Mouse (Mus musculus) thymus, adult 2 months (tissue): ENCODE results near the gene Pnp2.

Experiments
- CTCF ChIP-seq: fragments of 200-500 bp; IDR thresholded peaks from 2 replicates; pipeline ENCODE4 v1.5.1; 2012; ENCODE audit warnings: mild to moderate bottlenecking, control low read depth, low read length, moderate library complexity, borderline replicate concordance; ENCODE audit not compliant: control insufficient read depth, poor library complexity, insufficient read depth; ENCODE audit errors: extremely low read depth
- POLR2A ChIP-seq: fragments of 200-500 bp; IDR thresholded peaks from 2 replicates; pipeline ENCODE4 v1.6.1; 2012; ENCODE audit warnings: mild to moderate bottlenecking, low read length, control low read depth, moderate library complexity; ENCODE audit not compliant: control insufficient read depth, poor library complexity, insufficient read depth; ENCODE audit errors: extremely low read depth

GRCm38 (mm10) chr14:50927366-50927765, 28.4 kb upstream of the Pnp2 start:
- TF ChIP-seq CTCF: no peak
- TF ChIP-seq POLR2A: no peak
